In genomic region chr4:43499407-43500333, GRCm38 (mm10) we compare ENCODE assay signal across 8 mouse cellular contexts. TPM values are rescaled to one million over a fixed set of nuclear protein-coding genes. Genes with fewer than 3 reads are reported as not detected.
A peak's percentile ranks its signal among the peaks of the same experiment; 100 is the strongest.
DNase-seq lines count a peak whose midpoint lies in the region; ATAC-seq lines count a peak whose summit lies in the region.

TSS of gene Arhgef39 (minus strand) at chr4:43499695.

- no peaks in the 10 kb centered on the region for H3K9me3 ChIP-seq in hindbrain, embryonic 15.5 days

- peak within 1 kb of the TSS; percentile 40 for H3K9ac ChIP-seq in hindbrain, embryonic 15.5 days

- H3K4me3 ChIP-seq in hindbrain, embryonic 15.5 days = peak within 1 kb of the TSS; percentile 56

- peaks cover 17% of the 10 kb centered on the region for H3K4me1 ChIP-seq in hindbrain, embryonic 15.5 days (replicated peaks)

- ATAC-seq in activated CD4-positive, CD25-positive, alpha-beta regulatory T cell, adult 4 months = peak; percentile 55
- peak; percentile 88 for ATAC-seq in hindbrain, embryonic 15.5 days (ENCODE audit: low FRiP score, low read depth)
- ATAC-seq in megakaryocyte progenitor cell, adult 5-6 weeks (replicated peaks; ENCODE audit: poor library complexity) = peak; percentile 73

- 0 out of 2 replicates have a peak, but pooled peaks cover 6% of the 10 kb centered on the region for H3K36me3 ChIP-seq in hindbrain, embryonic 15.5 days

- no peaks in the 10 kb centered on the region for H3K27me3 ChIP-seq in hindbrain, embryonic 15.5 days

- H3K4me2 ChIP-seq in hindbrain, embryonic 15.5 days = peak within 1 kb of the TSS; percentile 90

- 7% methylated on average over 50 of the region's 50 CpGs for WGBS in hindbrain, embryonic 15.5 days

- H3K27ac ChIP-seq in hindbrain, embryonic 15.5 days (replicated peaks) = no peak within 1 kb of the TSS

- intact Hi-C loops in left cerebral cortex, postnatal 14 days (cut with DNase I) = loop anchor here (5.0 kb wide), 1 partner anchor 63 kb away; the partner anchor contains the start of genes Creb3 and Tln1

- DNase-seq in cerebellum, postnatal 14 days = peak; percentile 85 to 87
- DNase-seq in gastrocnemius, adult 18-20 months (ENCODE audit: low spot score) = peak; percentile 70
- peak; percentile 62 to 76 for DNase-seq in left cerebral cortex, postnatal 14 days (ENCODE audit: low spot score in 2 of 2)
- peak; percentile 40 to 53 for DNase-seq in right cerebral cortex, postnatal 36 days (ENCODE audit: low spot score in 2 of 2)
- peak; percentile 86 for DNase-seq in yolk sac, embryonic 10.5 days (ENCODE audit: low spot score)

RNA-seq across cellular contexts. Expression of gene Arhgef39, which starts in this region (rescaled TPM):
- 1 to 10 TPM; 5.3 to 7.4 TPM for polyA plus RNA-seq in activated CD4-positive, CD25-positive, alpha-beta regulatory T cell, adult 4 months (2017; shearing (Covaris generic))
- total RNA-seq in gastrocnemius, adult 18-20 months (2021) = not detected
- polyA plus RNA-seq in hindbrain, embryonic 15.5 days (2015; fragmentation: Nextera tagmentation; extraction: Ambion mirVana) = 8.1 and 8.5 TPM in 2 replicates
- 1 to 10 TPM; 1.4 to 2.1 TPM for total RNA-seq in left cerebral cortex, postnatal 14 days (2021)
- total RNA-seq in megakaryocyte progenitor cell, adult 5-6 weeks (2015) = 44.2 and 55.1 TPM in 2 replicates
- 47.5 and 65.0 TPM in 2 replicates for total RNA-seq in megakaryocyte progenitor cell, adult 5-6 weeks (2017)

Comparison
In these comparisons a context has a peak if more than half of its experiments do, and no peak if none do; other contexts are left out.
1. RNA of gene Arhgef39 (total RNA-seq): 44.2 to 65.0 TPM in megakaryocyte progenitor cell, adult 5-6 weeks; 1.4 to 2.1 TPM in left cerebral cortex, postnatal 14 days and not detected in gastrocnemius, adult 18-20 months; every median in the first group is over 10 times any median in the second.
2. Peak in DNase-seq in gastrocnemius, adult 18-20 months; RNA of the gene not detected or under 1 TPM.
3. Peak in every context shown above with its lines, with median percentiles within 50 percentile points of each other: ATAC-seq and DNase-seq.